Mouse (Mus musculus): ENCODE measurements around the gene Sync.

- TF ChIP-seq POLR2A (IDR thresholded peaks at IDR 0.05; ENCODE audit: extremely low read depth, insufficient read depth, low read length) (no peak), CTCF (IDR thresholded peaks at IDR 0.05; ENCODE audit: extremely low read depth, insufficient read depth, low read length) (no peak)
Measured at GRCm38 (mm10) chr4:129263225-129264021, 24.0 kb upstream of the Sync start.

All from cortical plate, adult 2 months (tissue).